Mouse (Mus musculus): ENCODE results near the gene 4921509C19Rik.
"Not testable (repeated sequence)": the region's sequence is repeated elsewhere in the genome, so short reads cannot be mapped to it uniquely, and the experiment has no call there.

4921509C19Rik gene

DNA sequence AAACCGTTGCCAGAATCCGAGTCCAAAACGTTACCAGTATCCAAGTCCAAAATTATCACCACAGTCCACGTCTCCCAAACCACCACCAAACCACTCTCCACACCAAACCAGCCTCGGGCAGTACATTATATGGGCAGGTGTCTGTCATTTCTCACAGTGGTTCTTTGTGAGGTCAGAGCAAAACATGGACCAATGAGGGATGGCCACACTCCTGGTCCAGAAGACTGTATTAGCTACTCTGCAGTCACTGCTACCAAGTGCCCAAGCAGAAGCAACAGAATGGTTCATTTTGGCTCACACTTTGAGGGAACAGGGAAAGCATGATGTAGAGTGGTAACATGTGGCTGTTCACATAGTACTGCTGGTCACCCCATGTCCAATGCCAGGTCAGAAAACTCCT is at the start of gene 4921509C19Rik:
Gene 4921509C19Rik, minus strand, starts transcription at position 101 of the 400 bp plus-strand sequence.
- DNase-seq (ENCODE audit: inconsistent age in 2 of 2, low spot score in 1 of 2), result not testable (repeated sequence)

DNA sequence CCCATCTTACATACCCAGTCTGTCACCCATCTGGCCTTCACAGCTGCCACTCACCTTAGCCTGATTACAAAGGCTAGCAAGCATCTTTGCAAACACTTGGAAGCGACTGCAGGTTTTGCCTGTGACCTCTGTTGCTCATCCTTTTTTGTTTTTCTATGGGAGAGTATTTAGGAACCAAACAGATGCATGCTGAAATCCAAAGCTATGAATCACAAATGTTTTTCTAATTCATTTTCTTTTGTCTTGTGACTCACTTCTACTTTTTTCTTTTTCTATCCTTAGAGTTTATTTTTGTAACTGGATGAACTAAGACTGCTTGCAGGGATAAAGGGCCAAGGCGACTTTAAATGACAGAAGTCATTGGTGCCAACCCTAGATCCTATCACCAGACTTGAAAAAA is 49.6 kb upstream of the 4921509C19Rik start:
- DNase-seq (ENCODE audit: inconsistent age in 2 of 2, low spot score in 1 of 2), result no peak

DNA sequence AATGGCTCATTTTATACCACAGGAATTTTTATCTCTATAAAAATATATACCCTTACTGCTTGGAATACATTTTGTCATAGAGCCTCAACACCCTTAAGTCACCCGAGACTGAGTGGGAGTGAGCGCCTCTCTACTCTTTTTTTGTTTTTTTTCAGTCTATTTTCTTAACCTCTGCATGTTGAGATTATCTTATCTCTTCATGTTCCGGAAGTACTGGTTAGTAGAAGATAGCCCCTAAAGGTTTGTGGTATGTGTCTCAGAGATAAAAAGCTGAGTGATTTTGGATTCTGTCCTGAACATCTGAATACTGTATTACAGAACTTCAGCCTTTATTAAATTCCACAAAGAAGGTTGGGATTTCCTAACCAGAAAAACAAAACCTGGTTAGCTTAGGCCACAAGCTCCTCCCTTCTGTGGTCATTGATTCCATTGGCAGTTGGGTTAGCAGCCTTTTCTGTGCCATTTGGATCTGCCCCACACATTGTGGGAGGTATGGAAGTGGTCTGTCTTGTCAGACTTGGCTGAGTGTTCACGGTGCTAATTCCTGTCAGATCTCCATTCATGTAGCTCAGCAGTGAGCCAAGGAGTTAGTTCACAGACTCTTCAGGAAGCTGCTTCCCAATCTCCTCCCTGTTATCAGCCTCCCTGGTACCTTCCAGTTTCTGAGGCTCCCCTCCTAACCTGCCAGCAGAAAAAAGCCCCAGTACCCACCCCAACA is 48.5 kb upstream of the 4921509C19Rik start:
- DNase-seq (ENCODE audit: inconsistent age in 2 of 2, low spot score in 1 of 2), result no peak

DNA sequence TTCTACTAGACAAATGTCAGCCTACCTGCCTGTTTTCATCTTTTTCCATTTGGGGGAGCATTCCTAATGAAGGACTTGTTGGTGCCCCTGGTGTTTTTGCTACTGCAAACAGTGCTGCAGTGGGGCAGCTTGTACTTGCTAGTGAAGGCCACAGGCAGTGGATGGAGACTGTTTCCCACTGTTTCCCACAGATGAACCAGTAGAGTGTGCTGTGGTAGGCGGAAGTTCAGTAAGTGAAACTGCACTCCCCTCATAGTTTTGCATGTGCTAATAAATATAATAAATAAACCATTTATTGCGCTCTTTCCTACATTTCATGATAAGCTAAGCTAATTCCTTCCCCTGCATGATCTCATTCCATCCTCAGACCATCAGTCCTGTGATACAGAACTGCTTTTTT is 43.0 kb upstream of the 4921509C19Rik start:
- no peak for DNase-seq (ENCODE audit: inconsistent age in 2 of 2, low spot score in 1 of 2)

DNA sequence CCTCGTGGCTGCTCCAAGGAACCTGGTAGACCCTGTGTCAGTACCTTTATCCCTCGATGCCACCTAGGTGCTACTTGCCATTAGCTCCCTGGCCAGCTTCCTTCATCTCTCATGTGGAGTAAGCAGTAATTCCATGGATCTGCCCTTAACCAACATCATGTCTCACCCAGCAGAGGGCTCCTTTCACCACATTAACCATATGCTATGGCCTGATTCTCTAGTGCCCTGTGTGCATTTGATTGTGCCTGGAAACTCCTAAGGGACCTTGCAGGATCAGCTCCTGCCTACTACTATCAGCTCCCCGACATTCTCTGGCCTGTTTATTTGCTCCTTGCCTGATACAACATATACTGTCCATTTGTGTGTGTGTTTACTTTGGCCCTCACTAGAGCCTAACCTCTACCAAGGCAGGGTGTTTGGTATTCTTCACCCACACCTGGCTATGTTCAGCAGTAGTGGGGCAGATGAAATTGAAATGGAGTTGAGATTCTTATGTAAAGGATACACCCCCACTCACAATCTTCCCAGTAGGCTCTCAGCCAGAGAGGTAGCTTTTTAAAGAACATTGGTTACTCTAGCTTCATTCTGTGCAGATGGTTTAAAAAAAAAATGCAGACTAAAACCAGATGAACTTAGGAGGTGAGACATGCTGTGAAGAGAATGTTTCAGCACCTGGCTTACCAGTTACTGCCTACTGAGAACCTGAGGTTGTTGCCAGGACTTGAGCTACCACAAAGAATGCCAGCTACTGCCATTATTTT is 37.8 kb upstream of the 4921509C19Rik start:
- no peak for DNase-seq (ENCODE audit: inconsistent age in 2 of 2, low spot score in 1 of 2)

DNA sequence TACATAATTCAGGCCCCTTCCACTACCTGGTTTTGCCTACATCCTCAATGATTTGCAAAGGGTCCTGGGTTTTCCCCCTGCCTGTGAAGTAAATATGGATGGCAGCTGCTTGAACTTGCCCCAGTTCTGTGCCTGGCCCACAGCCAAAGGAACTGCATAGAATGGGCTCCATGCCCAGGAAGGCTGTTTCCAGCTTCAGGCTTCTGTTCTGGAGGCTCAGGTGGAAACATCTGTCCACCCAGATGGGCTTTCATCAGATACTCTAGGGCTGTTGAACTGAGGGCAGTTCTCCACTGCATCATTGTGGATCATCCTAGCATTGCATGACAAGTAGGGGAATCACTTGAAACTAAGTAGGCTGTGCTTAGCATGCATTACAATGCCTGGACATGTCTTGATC is 36.2 kb upstream of the 4921509C19Rik start:
- DNase-seq (ENCODE audit: inconsistent age in 2 of 2, low spot score in 1 of 2), result peak; percentile 43 to 82

DNA sequence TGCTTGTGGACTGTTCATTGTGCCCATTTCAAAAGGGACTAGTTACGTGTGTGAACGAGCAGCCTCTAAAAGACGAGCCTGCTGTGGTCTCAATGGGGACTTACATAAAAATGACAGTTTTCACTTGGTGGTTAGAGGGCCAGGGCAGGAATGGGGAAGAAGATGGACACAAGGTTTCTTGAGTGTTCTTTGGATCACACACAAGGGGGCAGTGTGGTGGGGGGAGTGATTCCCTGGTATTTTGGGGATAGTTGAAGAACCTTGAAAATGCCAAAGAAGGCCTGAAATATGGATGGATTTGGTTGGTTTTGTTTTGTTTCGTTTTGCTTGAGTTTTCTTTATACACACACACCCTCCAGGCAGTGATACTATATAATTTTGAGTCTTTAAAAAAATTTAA is 28.3 kb upstream of the 4921509C19Rik start:
- DNase-seq (ENCODE audit: inconsistent age in 2 of 2, low spot score in 1 of 2), result no peak

DNA sequence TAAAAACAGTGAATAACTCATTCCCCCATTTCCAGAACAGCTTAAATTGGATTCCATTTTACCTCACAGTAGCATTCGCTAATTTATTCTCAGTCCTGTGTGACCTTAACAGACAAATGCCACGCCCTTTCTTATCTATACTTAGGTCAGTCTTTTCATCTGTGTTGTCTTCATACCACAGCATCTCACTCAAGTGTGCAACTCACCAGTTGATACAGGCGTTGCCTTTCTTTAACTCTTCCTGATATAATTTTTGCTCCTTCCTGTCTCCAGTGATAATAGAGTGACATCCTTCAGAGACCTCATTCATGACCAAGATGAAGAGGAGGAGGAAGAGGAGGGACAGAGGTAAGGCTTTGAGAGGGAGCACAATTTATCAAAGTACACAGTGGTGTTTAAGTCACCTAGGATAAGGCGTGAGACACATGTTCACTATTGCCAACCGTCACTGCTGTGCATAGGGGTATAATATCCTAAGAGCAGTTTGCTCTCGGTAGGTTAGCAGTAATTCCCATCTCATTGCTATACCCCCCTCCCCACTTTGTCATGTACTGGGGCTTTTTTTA is 24.6 kb upstream of the 4921509C19Rik start:
- no peak for DNase-seq (ENCODE audit: inconsistent age in 2 of 2, low spot score in 1 of 2)

DNA sequence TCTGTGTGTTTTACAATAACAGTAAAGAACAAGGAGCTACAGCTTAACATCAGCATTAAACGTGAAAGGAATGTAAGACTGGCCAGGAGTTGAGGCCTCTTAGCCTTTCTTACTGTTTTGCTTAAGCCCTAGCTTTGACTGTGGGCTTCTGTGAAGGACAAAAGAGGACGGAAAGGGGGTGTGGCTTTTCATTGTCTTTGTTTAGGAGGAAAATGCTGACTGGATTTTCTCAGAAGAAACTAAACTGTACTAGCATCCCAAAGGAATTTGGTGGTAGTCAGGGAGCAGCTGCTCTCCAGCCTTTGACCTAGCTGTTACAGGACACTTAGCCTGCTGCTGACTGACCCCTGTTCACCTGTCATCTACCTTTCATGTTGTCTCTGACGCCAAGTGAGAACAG is 22.4 kb upstream of the 4921509C19Rik start:
- no peak for DNase-seq (ENCODE audit: inconsistent age in 2 of 2, low spot score in 1 of 2)

DNA sequence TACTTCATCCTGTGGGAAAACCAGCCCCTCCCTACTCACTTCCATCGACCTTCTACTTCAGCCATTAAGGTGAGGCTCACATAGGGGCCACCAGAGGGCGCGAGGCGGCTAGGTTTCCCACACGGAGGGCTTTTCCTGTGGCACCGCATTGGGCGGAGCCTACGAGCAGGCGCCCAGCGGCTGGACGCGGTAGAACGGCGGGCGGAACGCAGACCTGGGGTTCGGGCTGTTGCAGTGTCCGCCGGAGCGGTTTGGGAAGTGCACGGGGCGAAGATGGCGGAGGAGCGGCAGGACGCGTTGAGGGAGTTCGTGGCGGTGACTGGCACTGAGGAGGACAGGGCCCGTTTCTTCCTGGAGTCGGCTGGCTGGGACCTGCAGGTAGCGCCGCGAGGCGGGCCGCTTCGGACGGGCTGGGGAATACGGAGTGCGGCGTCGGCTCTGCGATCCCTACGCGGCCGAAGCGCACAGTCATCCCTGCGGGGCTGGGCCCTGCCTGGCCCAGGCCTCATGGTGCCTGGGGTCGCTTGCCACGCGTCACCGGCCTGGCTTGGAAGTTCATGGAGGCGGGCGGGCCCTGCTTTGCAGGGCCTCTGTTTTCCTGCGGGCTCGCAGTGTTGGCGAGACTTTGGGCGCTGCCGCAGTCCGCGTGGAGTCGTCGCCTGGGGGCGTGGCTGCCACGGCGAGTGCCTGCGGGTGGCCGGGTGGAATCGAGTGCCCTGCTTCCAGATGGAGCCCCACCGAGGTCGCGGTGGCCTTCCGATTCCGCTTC is 18.3 kb upstream of the 4921509C19Rik start, which contains the start of gene Nsfl1c:
Gene Nsfl1c, plus strand, starts transcription at position 148 of the 769 bp plus-strand sequence.
- DNase-seq (ENCODE audit: inconsistent age in 2 of 2, low spot score in 1 of 2), result peak; percentile 95 to 98

DNA sequence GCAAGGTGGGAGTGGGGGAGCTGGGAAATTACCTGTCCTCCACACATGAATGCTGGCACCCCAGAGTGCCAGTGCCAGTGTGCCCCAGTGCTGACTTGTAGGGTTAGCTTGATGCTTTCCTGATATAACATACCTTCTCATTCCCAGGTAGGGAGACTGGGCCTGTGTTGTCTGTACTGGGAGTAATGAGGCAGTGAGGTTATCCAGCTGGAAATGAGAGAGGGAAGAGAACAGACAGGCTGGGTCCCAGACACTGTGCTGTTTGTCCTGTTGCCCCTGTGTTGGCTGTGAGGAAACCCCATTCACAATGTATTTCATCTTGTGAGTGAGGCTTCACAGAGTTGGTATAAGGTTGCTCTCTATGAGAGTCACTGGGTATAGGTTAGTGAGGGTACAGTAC is 10.5 kb upstream of the 4921509C19Rik start:
- no peak for DNase-seq (ENCODE audit: inconsistent age in 2 of 2, low spot score in 1 of 2)

DNA sequence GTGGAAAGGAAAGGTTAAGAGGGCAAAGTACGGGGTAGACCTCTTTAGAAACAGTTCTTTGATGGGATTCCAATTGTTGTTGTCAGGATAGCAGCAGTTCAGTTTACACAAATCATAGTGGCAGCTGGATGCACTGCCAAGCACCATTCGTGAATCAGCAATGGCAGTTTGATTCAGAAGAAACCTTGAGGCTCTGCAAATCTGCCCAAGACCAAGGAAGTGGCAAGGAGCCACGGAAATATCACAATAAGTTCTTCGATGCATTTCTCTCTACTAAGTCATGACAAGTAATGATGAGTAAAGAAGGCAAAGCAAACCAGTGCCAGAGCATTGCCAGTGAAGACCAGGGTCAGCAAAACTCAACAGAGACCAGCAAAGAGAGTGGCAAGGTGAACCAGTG is 41.0 kb downstream of the 4921509C19Rik start:
- peak; percentile 37 to 79 for DNase-seq (ENCODE audit: inconsistent age in 2 of 2, low spot score in 1 of 2)

DNA sequence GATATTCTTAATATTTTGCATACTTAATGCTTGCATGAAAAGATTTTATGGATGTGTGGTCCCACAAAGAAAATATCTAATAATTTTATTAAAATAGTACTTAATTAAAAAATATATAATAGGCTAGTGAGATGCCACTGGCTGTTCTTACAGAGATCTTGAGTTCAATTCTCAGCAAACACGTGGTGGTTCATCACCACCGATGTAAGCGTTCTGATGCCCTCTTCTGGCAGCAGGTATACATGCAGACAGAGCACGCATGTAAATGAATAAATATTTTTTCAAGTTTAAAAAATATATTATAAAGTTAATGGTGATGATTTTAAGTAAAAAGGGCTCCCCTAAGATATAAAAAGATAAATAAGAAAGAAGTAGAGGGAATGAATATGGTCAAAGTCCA is 41.8 kb downstream of the 4921509C19Rik start:
- peak in 1 of 2 experiments; percentile 33 for DNase-seq (ENCODE audit: inconsistent age in 2 of 2, low spot score in 1 of 2)
